Mouse (Mus musculus) activated CD4-positive, CD25-positive, alpha-beta regulatory T cell, adult 9 weeks (primary cell): ENCODE data around the gene Dpep1. TPM values are rescaled to one million over a fixed set of nuclear protein-coding genes. Genes with fewer than 3 reads are reported as not detected.

ENCODE experiments used
- polyA plus RNA-seq: library from polyadenylated mRNA; unstranded; fragments of 100-300 nt; shearing (Covaris generic); gene quantifications from one replicate; pipeline ENCODE4 v1.2.1, GENCODE M21; 2017

Dpep1 gene
- not detected for polyA plus RNA-seq

GRCm38 (mm10) chr8:123185566-123186409, at the start of gene Dpep1:
Gene Dpep1 (plus strand): TSS chr8:123186242.

DNA sequence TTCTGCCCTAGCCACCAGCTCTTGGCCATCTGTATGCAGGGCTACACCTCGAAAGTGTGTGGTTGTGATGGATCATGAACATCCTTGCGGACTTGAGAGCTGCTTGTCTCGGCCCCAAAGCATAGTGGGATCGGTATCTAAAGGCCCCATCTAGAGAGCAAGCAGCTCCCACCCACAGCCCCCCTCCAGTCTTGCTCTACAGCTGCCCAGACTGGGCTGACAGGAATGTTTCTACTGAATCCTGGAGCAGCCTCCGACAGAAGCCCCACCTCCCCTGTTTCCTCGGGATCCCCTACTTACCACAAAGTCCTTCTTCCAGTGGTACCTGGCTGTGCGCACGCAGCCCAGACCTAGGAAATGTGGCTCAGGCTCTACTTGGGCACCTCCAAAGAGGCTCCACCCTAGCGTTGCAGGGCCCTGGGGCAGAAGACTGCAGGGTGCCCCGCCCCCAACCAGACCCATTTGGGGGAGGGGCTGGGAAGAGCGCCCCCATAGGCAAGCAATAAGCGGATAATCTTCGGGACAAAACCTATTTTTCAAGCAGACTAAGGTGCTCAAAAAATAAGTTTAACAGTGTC, 28.1 kb upstream of the Dpep1 start, which contains the start of gene Sult5a1:
Sult5a1 (minus strand) TSS at position 428 of the 578 bp plus-strand sequence.

GRCm38 (mm10) chr8:123212321-123213117, 26.5 kb downstream of the Dpep1 start, which contains the start of the genes Chmp1a and Spata33:
Gene Chmp1a (minus strand): TSS chr8:123212763.
Gene Spata33 (plus strand): TSS chr8:123212832.

DNA sequence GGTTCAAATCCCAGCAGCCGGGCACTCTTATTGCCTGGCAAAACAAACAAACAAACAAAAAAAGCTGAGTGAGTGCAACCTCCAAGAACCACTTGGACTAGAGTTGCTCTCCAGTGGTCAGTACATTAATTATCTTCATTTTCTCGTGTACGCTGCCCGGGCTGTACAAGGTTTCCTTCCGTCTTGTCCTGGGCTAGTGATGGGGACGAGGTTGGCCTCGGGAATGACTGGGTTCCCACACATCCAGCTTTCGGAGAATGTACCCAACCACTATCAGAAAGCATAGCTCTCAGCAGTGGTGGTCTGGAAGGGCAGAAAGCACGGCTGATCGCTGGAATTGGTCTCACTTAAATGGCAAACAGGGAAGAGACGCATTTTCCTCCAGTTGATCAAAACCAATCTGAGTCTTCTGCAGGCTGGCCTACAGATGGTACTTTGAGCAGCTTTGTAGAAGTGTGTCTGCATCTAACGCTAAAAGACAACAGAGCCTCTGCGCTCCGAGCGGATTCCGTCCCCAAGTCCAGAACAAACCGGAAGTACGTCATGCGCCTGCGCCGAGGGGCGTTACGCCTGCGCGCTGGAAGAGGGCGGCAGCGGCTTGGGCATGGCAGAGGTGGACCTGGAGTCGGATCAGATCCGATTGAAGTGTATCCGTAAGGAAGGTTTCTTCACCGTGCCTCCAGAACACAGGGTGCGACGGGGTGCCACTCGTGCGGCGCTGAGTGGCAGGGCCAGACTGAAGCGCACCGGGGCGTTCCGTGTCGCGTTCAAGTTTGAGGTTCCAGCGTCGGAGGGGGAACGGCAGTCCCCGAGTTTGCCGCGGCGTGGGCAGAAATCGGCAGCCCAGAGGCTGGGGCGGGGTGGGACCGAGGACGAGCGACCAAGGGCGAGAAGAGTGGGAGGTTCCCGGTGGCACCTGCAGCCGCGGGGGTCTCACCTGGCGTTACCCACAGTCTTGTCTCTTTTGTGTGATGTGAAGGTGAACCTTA, 38.5 kb downstream of the Dpep1 start, which contains the start of gene Cdk10:
Cdk10 (plus strand) TSS at position 565 of the 989 bp plus-strand sequence.

DNA sequence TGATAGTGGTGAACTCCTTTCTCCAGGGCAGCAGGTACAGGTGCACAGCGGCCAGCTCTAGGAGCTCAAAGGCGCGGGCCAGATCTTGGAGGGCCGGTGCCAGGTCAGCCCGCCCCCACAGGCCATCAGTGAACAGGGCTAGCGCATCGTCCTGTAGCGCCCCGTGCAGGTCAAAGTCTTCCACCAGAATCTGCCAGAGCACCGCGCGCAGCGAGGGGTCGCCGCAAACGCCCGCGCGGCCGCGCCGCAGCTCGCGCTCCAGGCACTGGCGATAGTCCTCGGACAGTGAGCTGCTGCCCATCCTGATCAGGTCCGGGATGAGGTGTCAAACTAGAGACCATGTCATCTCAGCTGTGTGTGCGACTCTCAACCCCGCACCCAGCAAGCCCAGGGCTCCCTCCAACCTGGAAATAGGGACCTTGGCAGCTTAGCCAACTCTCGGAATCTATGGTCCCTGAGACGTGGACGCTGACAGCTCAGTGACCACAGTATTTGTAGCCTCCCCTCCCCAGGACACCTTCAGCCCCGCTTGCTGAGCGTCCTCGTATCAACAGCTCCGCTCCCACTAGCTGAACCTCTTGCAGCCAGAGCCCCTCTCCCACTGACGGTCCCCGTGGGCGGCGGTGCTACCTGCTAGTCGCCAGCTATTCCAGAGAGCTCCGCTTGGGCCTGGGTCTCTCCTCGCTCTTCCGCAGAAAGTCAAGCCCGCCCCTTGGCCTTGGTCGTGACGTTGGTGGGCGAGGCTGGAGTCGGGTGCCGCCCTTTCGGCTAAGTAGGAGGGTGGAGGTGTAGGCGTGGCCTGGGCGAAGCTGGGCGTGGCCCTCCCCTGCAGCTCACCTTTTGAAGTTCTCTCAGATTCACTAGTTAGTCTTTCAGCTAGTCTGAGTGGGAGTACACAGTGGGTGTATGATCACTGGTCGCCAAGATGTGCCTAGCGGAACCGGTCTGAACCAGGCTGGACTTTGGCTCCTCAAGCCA, 49.8 kb downstream of the Dpep1 start, which contains the start of gene Spata2l:
Spata2l (minus strand) TSS at position 714 of the 978 bp plus-strand sequence.

Other genes with a start within 250 kb of the Dpep1 start
- gene Ankrd11, start 144.0 kb upstream of the Dpep1 start, polyA plus RNA-seq: 51.6 TPM
- 15.5 TPM for gene Spg7, start 123.3 kb upstream of the Dpep1 start, polyA plus RNA-seq
- gene Rpl13, start 83.9 kb upstream of the Dpep1 start, polyA plus RNA-seq: 929 TPM
- gene Cpne7, start 68.9 kb upstream of the Dpep1 start, polyA plus RNA-seq: 0.99 TPM
- gene Sult5a1, start 27.9 kb upstream of the Dpep1 start, polyA plus RNA-seq: not detected
- 227 TPM for gene Chmp1a, start 26.5 kb downstream of the Dpep1 start, polyA plus RNA-seq
- not detected for gene Spata33, start 26.6 kb downstream of the Dpep1 start, polyA plus RNA-seq
- gene Cdk10, start 38.6 kb downstream of the Dpep1 start, polyA plus RNA-seq: 26.8 TPM
- gene Spata2l, start 50.0 kb downstream of the Dpep1 start, polyA plus RNA-seq: 9.1 TPM
- gene Zfp276, start 68.0 kb downstream of the Dpep1 start, polyA plus RNA-seq: 23.2 TPM
- 19.5 TPM for gene Vps9d1, start 68.1 kb downstream of the Dpep1 start, polyA plus RNA-seq
- 13.2 TPM for gene Fanca, start 132.3 kb downstream of the Dpep1 start, polyA plus RNA-seq
- not detected for gene Spire2, start 146.5 kb downstream of the Dpep1 start, polyA plus RNA-seq
- 310 TPM for gene Tcf25, start 187.5 kb downstream of the Dpep1 start, polyA plus RNA-seq
- 0.10 TPM for gene Mc1r, start 220.9 kb downstream of the Dpep1 start, polyA plus RNA-seq
- 0.57 TPM for gene Tubb3, start 225.2 kb downstream of the Dpep1 start, polyA plus RNA-seq
- gene Def8, start 237.3 kb downstream of the Dpep1 start, polyA plus RNA-seq: 15.6 TPM